Comparison of ENCODE assay signal across 8 mouse cellular contexts in the genomic region with DNA sequence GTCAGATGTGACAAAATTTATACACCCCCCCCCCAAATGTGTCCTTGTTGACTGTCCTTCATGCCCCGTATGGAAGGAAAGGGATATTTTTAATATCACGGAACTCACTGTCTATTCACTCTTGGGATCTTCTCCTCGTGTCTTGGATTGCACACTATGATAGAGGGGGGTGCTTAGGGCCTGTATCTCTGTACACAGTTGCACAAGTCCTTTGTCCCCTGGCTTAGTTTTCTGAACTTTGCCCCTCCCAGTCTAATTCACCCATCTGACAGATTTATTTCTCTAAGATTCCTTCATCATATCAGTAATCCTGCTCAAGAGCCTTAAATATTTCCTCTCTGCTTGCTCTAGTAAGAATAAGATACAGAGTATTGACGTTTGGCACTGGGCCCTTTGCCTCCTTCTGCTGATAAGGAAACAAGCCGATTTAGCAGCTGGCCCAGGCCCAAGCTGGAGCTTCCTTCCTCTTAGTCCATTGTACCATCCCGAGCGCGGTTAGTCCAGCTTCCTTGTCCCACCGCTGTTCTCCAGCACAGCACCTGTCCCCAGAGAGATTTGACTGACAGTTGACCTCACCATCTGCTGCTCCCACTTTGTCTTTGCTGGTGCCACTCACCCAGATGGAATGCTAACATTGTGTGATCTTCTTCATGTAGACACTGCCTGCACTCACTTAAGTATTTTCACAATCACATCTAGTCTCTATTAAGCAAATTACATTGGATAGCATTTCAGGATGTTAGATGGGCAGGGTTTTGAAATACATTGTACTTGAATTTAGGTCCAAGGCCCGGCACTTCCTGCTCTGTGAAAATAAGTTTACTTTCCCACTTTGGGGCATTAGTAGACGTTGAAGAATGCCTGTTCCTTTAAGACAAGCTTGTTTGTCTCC.
DNase-seq lines count a peak whose midpoint lies in the region; ATAC-seq and TF ChIP-seq lines count a peak whose summit lies in the region.

No protein-coding gene starts in this region.

- no peak overlapping the region for H3K27ac ChIP-seq in liver, adult 2 months (replicated peaks; ENCODE audit: insufficient read depth, low read depth, low read length)
- H3K27ac ChIP-seq in liver, embryonic 12.5 days = no peak overlapping the region
- H3K27ac ChIP-seq in brown adipose tissue, adult 24 weeks (replicated peaks; ENCODE audit: low read depth, low read length) = peak overlapping the region; percentile 95
- peak overlapping the region; percentile 43 for H3K27ac ChIP-seq in heart, embryonic 13.5 days (replicated peaks)
- 0 out of 2 replicates have a peak overlapping the region, but pooled peaks have one; percentile 41 for H3K27ac ChIP-seq in kidney, embryonic 15.5 days
- no peak overlapping the region for H3K27ac ChIP-seq in stomach, embryonic 15.5 days

- ATAC-seq in liver, embryonic 12.5 days = no peak
- ATAC-seq in heart, embryonic 13.5 days (ENCODE audit: extremely low read depth, insufficient number of reproducible peaks, low FRiP score, low TSS enrichment) = no peak
- ATAC-seq in kidney, embryonic 15.5 days (replicated peaks; ENCODE audit: low FRiP score) = peak; percentile 74; the same call in 1 of the 2 replicates
- ATAC-seq in stomach, embryonic 15.5 days (ENCODE audit: insufficient read depth, low FRiP score, low read depth) = peak; percentile 43; the same call in 1 of the 2 replicates
- ATAC-seq in CD4-positive, CD25-positive, alpha-beta regulatory T cell, adult 4 months = no peak

- H3K4me1 ChIP-seq in liver, adult 2 months (ENCODE audit: control insufficient read depth, insufficient read depth, low read length) = no peaks in the 10 kb centered on the region
- H3K4me1 ChIP-seq in liver, embryonic 12.5 days = peaks cover 5% of the 10 kb centered on the region; the same call in 1 of the 2 replicates
- H3K4me1 ChIP-seq in brown adipose tissue, adult 24 weeks (ENCODE audit: control insufficient read depth, insufficient read depth, insufficient read length, low read length) = peaks cover 17% of the 10 kb centered on the region
- H3K4me1 ChIP-seq in heart, embryonic 13.5 days = peaks cover 16% of the 10 kb centered on the region
- H3K4me1 ChIP-seq in kidney, embryonic 15.5 days = 0 out of 2 replicates have a peak, but pooled peaks cover 4% of the 10 kb centered on the region
- H3K4me1 ChIP-seq in stomach, embryonic 15.5 days = no peaks in the 10 kb centered on the region

- TF ChIP-seq POLR2A in liver, adult 2 months (IDR thresholded peaks at IDR 0.05; ENCODE audit: extremely low read depth, insufficient read depth, low read length) = no peak

- no peaks in the 10 kb centered on the region for H3K27me3 ChIP-seq in liver, adult 2 months (ENCODE audit: control insufficient read depth, insufficient read depth, low read length)
- no peaks in the 10 kb centered on the region; the same call in 1 of the 2 replicates for H3K27me3 ChIP-seq in liver, embryonic 12.5 days (replicated peaks)
- H3K27me3 ChIP-seq in heart, embryonic 13.5 days (replicated peaks) = no peaks in the 10 kb centered on the region
- no peaks in the 10 kb centered on the region for H3K27me3 ChIP-seq in kidney, embryonic 15.5 days
- H3K27me3 ChIP-seq in stomach, embryonic 15.5 days (replicated peaks) = no peaks in the 10 kb centered on the region

- TF ChIP-seq CTCF in liver, adult 2 months (IDR thresholded peaks at IDR 0.05; ENCODE audit: low read depth, low read length) = no peak

- peak; percentile 37 for DNase-seq in liver, adult 2 months (ENCODE audit: extremely low read depth, low read depth, low spot score)
- peak; percentile 76 to 88 for DNase-seq in lung, postnatal 4 days

- no peak overlapping the region for H3K9ac ChIP-seq in liver, adult 2 months (ENCODE audit: low read depth, low read length)
- H3K9ac ChIP-seq in liver, embryonic 12.5 days = no peak overlapping the region
- no peak overlapping the region for H3K9ac ChIP-seq in heart, embryonic 13.5 days
- no peak overlapping the region for H3K9ac ChIP-seq in kidney, embryonic 15.5 days
- H3K9ac ChIP-seq in stomach, embryonic 15.5 days = no peak overlapping the region

- H3K4me2 ChIP-seq in liver, embryonic 12.5 days = no peak overlapping the region
- no peak overlapping the region for H3K4me2 ChIP-seq in heart, embryonic 13.5 days
- H3K4me2 ChIP-seq in kidney, embryonic 15.5 days = no peak overlapping the region
- H3K4me2 ChIP-seq in stomach, embryonic 15.5 days = no peak overlapping the region

- no peaks in the 10 kb centered on the region for H3K9me3 ChIP-seq in liver, embryonic 12.5 days (replicated peaks)
- no peaks in the 10 kb centered on the region for H3K9me3 ChIP-seq in heart, embryonic 13.5 days
- no peaks in the 10 kb centered on the region for H3K9me3 ChIP-seq in kidney, embryonic 15.5 days (replicated peaks)
- H3K9me3 ChIP-seq in stomach, embryonic 15.5 days = no peaks in the 10 kb centered on the region

- no peak overlapping the region for H3K4me3 ChIP-seq in liver, adult 2 months (ENCODE audit: insufficient read depth, low read depth, low read length)
- no peak overlapping the region for H3K4me3 ChIP-seq in liver, embryonic 12.5 days
- no peak overlapping the region for H3K4me3 ChIP-seq in brown adipose tissue, adult 24 weeks (ENCODE audit: insufficient read depth, low read depth, low read length)
- no peak overlapping the region for H3K4me3 ChIP-seq in heart, embryonic 13.5 days
- H3K4me3 ChIP-seq in kidney, embryonic 15.5 days (replicated peaks) = no peak overlapping the region
- H3K4me3 ChIP-seq in stomach, embryonic 15.5 days (replicated peaks) = no peak overlapping the region

- no peaks in the 10 kb centered on the region for H3K79me2 ChIP-seq in liver, adult 2 months (ENCODE audit: control insufficient read depth, insufficient read depth, low read length)

- WGBS in liver, adult 2 months = 35% methylated on average over 11 of the region's 11 CpGs
- WGBS in liver, embryonic 12.5 days (ENCODE audit: insufficient replicate concordance) = 28% methylated on average over 11 of the region's 11 CpGs
- WGBS in heart, embryonic 13.5 days = 34% methylated on average over 11 of the region's 11 CpGs
- 58% methylated on average over 11 of the region's 11 CpGs for WGBS in kidney, embryonic 15.5 days
- WGBS in stomach, embryonic 15.5 days = 48% methylated on average over 11 of the region's 11 CpGs

- H3K36me3 ChIP-seq in liver, adult 2 months (ENCODE audit: control insufficient read depth, insufficient read depth, low read length) = no peaks in the 10 kb centered on the region
- no peaks in the 10 kb centered on the region for H3K36me3 ChIP-seq in liver, embryonic 12.5 days
- no peaks in the 10 kb centered on the region for H3K36me3 ChIP-seq in heart, embryonic 13.5 days
- H3K36me3 ChIP-seq in kidney, embryonic 15.5 days = no peaks in the 10 kb centered on the region
- no peaks in the 10 kb centered on the region for H3K36me3 ChIP-seq in stomach, embryonic 15.5 days

Comparison
In these comparisons a context has a peak if more than half of its experiments do, and no peak if none do; other contexts are left out.
1. H3K27ac ChIP-seq: peak in brown adipose tissue, adult 24 weeks (single experiment), heart, embryonic 13.5 days (single experiment) and kidney, embryonic 15.5 days (single experiment); none in liver, adult 2 months (single experiment), liver, embryonic 12.5 days (single experiment) and stomach, embryonic 15.5 days (single experiment).
2. ATAC-seq: peak in kidney, embryonic 15.5 days (single experiment) and stomach, embryonic 15.5 days (single experiment); none in liver, embryonic 12.5 days (single experiment), heart, embryonic 13.5 days (single experiment) and CD4-positive, CD25-positive, alpha-beta regulatory T cell, adult 4 months (single experiment).